Mouse (Mus musculus): ENCODE data around the gene Gm44805. TPM values are rescaled to one million over a fixed set of nuclear protein-coding genes. Genes with fewer than 3 reads are reported as not detected.

The Gm44805 gene
- polyA plus RNA-seq (2012; rRNA removed): 0.19 TPM in 1 of 2 replicates, not detected in the other

DNA sequence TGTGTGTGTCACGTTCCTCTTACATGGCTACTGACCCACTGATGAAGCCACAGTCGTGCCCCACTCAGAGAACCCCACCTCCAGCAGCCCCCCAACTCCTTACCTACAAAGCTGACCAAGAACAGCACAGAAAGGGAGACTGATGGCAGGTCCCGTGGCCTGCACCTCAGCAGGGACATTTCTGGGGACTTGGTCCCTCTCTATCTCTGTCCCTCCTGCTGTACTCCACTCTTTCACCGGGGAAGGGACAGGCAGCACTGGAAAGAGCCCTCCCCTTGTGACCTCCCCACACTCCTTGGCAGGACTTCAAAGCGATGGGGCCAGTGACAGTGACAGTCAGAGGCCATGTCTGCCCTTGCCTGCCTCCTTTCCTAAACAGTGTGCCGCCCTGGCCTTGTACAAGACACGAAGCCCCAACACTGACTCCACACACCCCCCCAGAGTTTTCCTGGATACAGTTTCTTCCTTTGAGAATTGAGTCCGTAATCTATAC is at the start of gene Gm44805, which contains the start of gene Apoc4:
TSS of gene Gm44805 (minus strand) at position 222 of the 493 bp plus-strand sequence.
TSS of gene Apoc4 (minus strand) at position 278 of the 493 bp plus-strand sequence.
- 64% methylated on average over 8 of the region's 8 CpGs for WGBS
- no peak for DNase-seq (ENCODE audit: low read depth, low spot score)

DNA sequence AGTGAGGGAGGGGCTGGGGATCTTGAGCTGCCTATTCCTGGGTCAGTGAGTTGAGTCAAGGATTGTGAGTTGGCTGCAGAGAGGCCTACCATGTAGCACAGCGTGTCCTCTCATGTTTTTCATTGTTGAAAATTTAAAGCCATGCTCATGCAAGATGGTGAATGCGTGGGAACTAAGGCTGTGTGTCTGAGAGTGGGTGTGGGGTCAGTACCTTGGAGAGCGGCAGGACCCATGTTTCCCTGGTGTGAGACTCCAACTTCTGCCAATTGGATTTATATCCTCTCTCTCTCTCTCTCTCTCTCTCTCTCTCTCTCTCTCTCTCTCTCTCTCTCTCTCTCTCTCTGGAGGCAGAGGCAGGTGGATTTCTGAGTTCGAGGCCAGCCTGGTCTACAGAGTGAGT is 45.3 kb upstream of the Gm44805 start:
- 93% methylated on average over 4 of the region's 4 CpGs for whole genome bisulfite sequencing
- DNase-seq (ENCODE audit: low read depth, low spot score): no peak

DNA sequence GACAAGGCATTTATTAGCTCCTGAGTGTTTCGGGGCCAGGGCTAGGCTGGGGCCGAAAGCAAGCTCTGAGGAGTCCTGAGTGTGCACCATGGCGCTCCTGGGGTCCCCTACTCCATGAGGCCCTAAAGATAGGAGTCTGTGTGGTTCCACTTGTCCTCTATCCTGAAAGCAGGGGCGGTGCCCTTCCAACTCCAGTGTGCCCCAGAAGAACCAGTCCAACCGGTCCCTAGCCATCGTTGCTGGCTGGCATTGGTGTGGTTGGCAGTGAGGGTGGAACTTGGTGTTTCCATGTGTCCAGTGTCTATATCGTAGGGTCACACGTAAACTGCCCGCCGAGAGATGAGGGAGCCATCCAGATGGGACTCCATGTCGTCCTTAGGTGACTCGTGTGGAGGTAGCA is 42.9 kb upstream of the Gm44805 start:
- 42% methylated on average over 12 of the region's 12 CpGs for WGBS
- peak; percentile 48 for DNase-seq (ENCODE audit: low read depth, low spot score)

DNA sequence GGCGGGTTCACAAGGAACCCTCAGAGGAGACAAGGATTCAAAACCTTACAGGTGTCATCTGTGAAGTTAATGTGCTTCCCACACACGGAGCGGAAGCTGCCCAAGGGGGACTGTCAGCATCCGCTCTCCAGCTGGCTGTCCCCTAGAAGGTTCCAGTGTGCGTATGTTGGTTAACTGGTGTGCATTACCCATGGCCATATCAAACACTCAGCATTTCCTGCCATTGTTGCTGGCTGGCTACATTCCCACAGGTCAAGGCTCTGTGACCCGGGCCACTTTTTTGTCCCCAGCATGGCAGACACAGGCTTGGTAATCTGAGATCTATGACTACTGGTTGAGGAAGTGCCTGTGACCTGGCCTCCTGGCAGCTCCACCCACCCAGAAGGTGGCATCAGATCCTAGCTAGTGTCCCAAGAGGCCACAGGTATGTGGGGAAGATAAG is 41.6 kb upstream of the Gm44805 start:
- DNase-seq (ENCODE audit: low read depth, low spot score): no peak
- WGBS: 82% methylated on average over 6 of the region's 6 CpGs

DNA sequence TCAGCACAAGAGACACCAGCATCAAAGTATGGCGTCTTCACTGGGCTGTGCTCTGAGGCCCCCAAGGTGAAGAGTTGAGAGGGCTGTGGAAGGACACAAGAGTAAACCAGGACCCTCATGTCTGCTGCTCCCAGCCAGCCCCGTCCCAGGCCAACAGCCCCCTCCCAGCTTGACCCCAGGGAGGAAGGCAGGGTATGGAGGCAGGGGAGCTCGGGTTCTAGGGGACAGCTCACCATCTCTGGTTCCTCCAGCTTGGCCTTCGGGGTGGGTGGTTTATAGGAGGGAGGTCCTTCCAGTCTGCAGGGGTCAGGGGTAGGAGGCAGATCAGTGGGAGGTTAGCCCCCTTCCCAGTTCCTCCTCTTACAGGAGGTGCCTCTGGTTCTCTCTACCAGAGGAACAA is 38.0 kb upstream of the Gm44805 start:
- no peak for DNase-seq (ENCODE audit: low read depth, low spot score)
- 92% methylated on average over 4 of the region's 4 CpGs for WGBS

DNA sequence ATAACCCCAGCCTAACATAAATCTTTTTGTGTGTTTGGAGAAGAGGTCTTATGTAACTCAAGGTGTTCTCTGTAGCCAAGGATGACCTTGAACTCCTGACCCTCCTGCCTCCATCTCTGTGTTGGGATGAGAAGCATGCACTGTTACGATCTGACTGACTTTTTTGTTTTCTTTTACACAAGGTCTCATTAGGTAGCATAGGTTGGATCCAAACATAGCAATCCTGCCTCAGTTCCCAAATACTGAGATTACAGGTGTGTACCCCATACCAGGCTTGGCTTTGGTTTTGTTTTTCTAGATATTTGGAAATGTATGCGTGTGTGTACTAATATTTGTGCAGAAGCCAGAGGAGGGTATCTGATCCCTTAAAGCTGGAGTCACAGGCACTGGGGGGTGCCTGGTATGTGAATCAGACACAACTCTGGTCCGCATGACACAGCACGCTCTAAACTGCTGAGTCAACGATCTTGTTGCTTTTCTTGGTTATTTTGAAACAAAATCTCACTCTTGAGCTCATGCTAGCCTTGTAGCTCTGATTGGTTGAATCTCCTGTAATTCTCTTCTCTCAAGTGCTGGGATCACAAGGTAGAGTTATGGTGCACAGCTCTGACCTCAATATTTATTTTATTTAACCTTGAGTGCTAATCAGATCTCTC is 37.2 kb upstream of the Gm44805 start:
- WGBS: 90% methylated on average over 5 of the region's 5 CpGs
- no peak for DNase-seq (ENCODE audit: low read depth, low spot score)

DNA sequence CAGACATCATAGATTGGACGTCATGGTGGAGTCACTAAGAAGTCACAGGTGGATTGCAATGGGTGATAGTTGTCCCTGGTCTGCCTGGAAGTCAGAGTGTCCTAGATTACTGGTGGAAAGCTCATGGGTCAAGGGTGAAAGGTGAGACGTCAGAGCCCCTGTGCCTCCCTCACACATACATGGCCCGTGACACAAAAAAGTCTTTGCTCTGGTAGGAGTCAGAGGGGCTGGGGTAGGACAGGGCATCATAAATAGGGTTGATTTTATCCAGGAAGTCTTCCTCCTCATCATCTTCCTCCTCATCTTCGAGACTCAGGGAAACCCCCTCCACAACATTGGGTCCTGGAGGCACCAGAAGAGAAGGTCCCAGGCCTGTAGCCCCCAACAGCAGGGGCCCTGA is 36.1 kb upstream of the Gm44805 start:
- 89% methylated on average over 4 of the region's 4 CpGs for WGBS

DNA sequence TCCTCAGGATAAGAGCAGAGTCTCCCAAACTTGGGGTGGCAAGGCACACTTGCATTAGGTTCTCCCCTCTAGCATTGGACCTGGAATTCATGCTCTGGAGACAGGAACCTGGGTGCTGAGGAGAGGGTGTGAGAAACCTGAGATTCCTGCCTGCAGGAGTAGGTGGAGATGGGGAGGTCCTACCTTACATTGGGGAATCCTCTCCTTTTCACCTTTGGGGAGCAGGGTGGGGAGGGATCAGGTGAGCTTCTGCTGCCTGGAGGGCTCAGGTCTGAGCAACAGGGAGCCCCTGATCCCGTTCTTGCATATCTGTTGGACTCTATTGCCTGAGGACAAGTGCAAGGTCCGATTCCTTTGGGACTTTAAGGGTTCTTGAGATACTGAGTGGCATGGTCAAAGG is 35.6 kb upstream of the Gm44805 start:
- WGBS: 85% methylated on average over 2 of the region's 2 CpGs
- DNase-seq (ENCODE audit: low read depth, low spot score): no peak

More for the DNA sequence above, 36.1 kb upstream of the Gm44805 start:
- no peak for DNase-seq (ENCODE audit: low read depth, low spot score)

DNA sequence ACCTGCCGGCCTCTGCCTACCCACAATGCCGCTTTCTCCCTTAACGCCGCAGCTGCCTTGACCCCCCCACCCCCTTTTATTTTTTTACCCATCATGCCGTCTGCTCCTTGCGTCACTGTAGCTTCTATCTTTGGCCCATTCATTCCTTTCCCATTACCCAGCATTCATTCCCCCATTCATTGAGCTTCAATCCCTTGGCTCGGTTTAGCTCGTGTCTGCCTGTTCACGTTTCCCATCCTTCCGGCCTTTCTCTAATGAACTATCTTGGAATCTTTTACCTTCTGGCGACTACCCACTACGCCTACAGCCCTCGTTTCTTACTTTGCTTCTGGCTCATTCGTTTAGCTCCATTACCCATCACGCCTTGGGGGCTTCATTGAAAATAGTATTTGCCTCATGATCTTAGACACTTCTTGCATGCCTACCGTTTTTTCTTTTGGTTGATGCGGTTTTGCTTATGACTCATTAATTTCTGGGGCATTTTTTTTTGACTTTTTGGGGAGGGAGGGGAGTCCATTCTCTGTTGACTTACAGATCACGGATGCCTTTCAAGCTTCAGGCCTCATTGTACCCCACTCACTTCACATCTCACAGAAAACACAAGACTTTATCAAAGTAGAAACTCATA is 34.9 kb upstream of the Gm44805 start:
- no peak for DNase-seq (ENCODE audit: low read depth, low spot score)
- WGBS: 4% methylated on average over 18 of the region's 18 CpGs

DNA sequence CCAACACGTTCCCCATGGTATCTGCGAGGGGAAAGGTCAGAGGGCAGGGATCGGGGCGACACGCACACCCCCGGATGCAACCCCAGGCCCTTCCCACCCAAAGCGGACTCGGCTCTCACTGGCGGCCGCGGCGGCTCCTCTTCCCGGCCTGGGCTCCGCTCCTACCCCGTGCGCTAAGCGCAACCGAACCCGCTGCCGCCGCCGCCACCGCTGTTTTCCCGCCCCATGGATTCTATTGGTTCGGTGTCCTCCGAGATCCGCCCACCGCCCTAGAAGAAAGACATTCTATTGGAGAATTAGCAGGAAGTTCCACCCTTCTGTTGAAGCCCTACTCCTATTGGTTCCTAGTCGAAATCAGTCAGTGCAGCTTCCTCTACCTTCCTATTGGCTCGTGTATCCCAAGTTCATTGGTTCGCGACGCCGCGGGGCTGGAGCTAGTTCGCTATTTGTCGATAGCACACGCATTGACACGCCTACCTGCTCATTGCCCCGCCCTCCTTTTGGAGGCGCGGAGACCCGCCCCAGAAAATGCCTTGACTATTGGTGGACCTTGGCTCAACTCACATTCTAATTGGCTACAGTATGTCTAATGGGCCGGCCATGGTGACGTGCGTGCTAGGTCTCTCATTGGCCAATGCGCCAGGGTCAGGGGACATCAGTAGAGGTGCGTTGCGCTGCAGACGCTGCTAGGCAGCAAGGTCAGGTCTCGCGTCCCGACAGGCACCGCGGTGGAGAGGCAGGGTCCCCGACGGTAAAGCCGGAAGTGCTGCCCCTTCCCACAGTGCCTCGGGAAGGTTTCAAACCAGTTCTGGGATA is 34.2 kb upstream of the Gm44805 start, which contains the start of gene Tomm40:
TSS of gene Tomm40 (minus strand) at position 200 of the 816 bp plus-strand sequence.
- under 1% methylated on average over 59 of the region's 59 CpGs for WGBS
- peak; percentile 99 for DNase-seq (ENCODE audit: low read depth, low spot score)

DNA sequence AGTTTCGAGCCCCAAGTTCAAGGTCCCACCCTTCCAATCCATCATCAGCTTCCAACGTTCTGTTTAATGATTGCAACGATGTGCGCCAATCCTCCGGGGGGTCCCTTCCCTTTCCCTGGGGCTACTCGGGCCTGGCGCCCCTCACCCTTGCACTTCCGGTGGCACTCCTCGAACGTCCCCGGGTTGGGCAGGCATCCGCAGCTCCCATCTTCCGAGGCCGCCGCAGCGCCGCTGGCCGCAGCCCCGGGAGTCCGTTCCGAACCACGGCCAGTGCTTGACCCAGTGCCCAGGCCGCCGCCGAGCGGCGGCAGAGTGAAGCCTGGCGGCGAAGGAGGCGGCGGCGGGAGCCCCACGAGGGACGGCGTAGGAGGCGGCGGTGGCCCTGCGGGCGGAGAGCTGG is 33.6 kb upstream of the Gm44805 start:
- WGBS: under 1% methylated on average over 39 of the region's 39 CpGs
- no peak for DNase-seq (ENCODE audit: low read depth, low spot score)

DNA sequence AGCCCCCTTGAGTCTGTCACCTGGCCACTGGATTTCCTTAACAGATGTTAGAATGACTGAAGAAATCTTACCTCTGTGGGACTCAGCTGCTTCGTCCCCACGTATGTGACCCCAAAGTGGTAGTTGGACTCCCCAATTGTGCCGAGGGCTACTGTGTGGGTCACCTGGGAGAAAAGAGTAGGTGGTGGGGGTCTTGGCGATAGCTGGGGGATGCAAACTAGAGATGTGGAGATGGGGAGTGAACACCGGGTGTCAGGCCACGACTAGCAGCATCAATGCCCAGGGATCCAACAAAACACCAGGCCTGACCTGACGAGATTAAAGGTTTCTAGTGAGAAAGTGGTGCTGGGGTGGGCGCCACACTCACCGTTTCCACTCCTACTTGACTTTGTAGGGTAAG is 32.4 kb upstream of the Gm44805 start:
- 81% methylated on average over 9 of the region's 9 CpGs for WGBS
- DNase-seq (ENCODE audit: low read depth, low spot score): no peak

DNA sequence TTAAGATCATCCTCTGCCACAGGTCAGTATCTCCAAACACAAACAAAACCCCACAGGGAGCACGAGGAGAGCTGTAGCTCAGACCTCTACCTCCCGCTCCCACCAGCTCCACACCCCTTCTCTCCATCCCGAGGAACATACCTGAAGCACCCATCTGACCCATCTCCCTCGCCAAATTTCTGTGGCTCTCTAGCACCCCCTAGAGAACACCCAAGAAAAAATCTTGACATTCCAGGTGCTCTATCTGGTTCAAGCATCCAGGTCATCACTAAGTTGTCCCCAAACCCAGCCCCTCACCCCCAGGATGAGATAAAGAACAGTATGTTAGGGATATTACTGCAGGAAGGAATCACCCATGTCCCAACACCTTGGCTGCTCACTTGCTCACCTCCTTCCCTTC is 32.0 kb upstream of the Gm44805 start:
- DNase-seq (ENCODE audit: low read depth, low spot score): no peak
- 33% methylated on average over 4 of the region's 4 CpGs for WGBS

DNA sequence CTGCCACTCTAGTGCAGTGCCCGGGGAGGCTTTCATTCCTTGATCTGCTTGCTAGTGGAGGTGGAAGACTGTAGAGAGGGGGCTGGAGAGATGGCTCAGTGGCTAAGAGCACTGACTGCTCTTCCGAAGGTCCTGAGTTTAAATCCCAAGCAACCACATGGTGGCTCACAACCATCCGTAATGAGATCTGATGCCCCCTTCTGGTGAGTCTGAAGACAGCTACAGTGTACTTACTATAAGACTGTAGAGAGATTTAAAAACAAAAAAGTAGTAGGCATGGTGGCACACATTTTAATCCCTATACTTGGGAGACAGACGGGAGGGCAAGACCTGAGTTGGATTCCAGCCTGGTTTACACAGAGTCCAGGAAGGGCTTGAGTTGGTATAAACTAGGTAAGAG is 31.2 kb upstream of the Gm44805 start:
- 59% methylated on average over 4 of the region's 4 CpGs for WGBS
- DNase-seq (ENCODE audit: low read depth, low spot score): no peak

DNA sequence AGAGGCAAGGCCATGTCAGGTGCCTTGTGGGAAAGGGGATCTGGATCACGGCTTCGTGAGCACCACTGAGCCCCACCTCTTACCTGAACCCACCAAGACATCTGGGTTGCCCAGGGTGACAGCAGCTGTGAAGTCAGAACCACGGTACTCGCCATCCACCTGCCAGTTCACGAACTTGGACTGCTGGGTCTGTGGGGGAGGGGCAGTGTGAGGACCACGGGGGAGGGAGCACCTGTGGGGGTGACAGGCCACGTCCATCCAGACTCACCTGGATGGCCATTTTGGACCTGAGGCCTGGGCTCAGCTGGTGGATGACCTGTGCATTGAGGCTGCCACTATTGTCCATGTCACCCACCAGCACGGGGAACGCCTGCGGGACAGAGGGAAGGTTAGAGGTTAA is 29.4 kb upstream of the Gm44805 start:
- 91% methylated on average over 10 of the region's 10 CpGs for WGBS
- no peak for DNase-seq (ENCODE audit: low read depth, low spot score)

DNA sequence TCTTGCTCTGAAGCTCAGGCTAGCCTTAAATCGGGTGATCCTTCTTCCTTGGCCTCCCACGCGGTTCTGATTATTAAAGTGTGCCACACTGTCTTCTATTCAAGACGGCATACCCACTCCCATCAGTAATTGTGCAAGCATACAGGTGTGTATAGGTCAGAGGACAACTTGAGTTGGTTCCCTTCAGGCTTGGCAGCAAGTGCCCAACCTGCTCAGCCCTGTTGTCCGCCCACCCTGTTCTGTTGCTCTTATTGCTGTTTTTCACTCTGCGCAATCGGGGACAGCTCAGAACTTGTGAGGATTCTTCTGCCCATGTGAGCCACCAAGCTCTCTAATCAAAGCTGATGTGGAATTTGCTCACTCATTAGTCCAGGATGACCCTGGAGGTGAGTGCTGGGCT is 24.0 kb upstream of the Gm44805 start:
- whole genome bisulfite sequencing: 91% methylated on average over 7 of the region's 7 CpGs
- no peak for DNase-seq (ENCODE audit: low read depth, low spot score)

DNA sequence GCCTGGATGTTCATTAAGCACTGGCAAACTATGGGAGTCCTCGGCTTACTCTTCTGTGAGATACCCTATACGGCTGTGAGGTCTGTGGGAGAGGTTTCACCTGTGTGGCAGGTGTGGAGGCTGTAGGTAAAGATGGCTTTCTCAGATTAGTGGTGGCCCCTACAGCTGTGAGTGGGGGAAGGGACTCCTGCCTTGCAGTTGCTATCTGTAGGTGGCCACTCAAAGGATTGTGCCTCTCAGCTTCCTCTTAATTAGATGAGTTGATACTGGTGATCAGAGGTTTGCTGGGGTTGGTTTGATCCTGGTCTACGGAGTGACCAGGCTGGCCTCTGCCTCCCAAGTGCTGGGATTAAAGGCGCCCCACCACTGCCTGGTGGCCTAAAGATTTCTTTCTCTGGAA is 23.3 kb upstream of the Gm44805 start:
- WGBS: 91% methylated on average over 4 of the region's 4 CpGs

DNA sequence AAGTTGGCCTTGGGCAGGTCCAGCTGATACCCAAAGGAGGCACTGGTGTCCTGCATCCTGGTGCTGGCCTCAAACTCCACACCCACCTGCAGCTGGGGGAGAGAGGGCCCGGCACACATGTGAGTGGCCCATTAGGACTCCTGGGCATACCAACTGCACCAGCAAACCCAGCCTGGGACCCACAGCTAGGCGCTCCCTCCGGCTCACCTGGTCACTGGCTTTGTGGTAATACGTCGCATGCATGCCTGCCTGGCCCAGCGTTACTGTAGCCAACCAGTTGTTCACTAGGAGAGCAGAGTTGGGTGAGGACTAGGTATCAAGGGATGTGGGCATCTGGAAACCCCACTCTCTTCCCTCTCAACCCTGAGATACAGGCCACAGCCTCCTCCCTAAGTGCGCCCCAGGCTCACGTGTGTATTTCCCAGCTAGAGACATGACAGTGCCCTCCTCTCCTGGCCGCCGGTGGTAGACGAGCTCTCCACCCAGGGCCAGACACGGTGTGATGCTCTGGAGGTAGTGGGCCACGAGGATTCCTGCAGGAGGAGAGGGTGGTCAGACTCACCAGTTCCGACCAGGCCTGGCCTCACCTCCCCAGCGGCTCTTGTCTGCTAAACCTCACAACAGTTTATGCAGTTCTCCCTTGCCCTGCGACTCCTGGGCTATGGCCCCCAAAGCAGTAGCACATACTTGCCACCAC is 21.8 kb upstream of the Gm44805 start:
- DNase-seq (ENCODE audit: low read depth, low spot score): no peak
- WGBS: 92% methylated on average over 16 of the region's 16 CpGs

More for the DNA sequence above, 23.3 kb upstream of the Gm44805 start:
- DNase-seq (ENCODE audit: low read depth, low spot score): no peak

DNA sequence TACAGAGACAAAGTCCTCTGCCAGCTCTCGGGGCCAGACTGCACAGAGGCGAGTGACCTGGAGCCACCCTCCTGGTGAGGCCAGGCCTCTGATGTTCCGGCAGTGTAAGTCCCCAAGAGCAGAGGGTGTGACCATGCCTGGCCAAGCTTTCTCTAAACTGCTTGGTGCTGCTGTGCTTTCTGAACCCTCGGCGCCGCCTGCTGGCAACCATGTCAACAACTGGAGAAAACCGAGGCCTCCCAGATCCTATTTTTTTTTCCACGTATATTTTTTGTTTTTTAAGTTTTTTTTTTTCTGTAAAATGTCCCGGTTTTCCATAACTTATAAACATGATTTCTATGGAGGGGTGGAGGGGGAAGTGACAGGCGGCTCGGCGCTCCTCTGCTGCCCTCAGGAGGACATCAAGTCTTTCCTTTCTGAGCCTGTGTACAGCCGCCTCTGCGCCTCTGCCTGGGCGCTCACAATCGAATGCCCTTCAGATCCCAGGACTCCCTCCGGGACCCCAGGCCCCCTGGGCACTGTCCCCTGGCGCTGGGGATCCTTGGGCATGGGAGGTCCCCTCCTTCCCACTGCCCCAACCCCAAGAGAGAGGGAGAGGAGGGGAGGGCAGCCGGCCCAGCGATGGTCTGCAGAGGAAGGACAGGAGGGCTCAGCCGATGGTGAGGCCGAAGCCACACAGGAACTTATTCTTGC is 20.0 kb upstream of the Gm44805 start:
- 26% methylated on average over 22 of the region's 22 CpGs for WGBS
- DNase-seq (ENCODE audit: low read depth, low spot score): peak; percentile 75
